Mouse (Mus musculus): ENCODE measurements around the gene Rita1. TPM values are rescaled to one million over a fixed set of nuclear protein-coding genes. Genes with fewer than 3 reads are reported as not detected.

The Rita1 gene
- polyA plus RNA-seq, 1 experiment from 2014 or later: 6.1 TPM

DNA sequence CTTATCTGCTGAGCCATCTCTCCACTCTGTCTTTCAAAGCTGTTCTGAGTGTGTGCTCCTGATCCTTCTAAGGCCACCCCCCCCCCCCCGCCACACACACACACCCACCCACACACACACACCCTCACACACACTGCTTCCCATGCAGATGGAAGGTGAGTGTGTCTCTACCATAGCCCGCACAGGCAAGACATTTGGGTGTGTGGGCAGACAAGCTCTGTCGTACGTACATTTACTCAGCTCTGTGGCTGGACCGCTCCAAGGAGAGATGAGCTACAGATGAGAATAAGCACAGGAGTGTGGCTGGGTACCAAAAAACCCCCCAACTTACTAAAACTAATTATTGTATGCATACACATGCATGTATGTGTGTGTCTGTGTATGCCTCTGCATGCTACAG lies 61.7 kb downstream of the Rita1 start:
- Histone ChIP-seq H3K9me3 (ENCODE audit: control insufficient read depth) (no peaks in the 10 kb centered on the region), H3K9ac (ENCODE audit: low read depth, low read length) (no peak overlapping the region), H3K4me3 (ENCODE audit: low read depth, low read length) (no peak overlapping the region), H3K4me2 (replicated peaks; ENCODE audit: low read depth) (no peak overlapping the region), H3K36me3 (ENCODE audit: control insufficient read depth, insufficient read depth) (peaks cover 76% of the 10 kb centered on the region), H3K4me1 (replicated peaks; ENCODE audit: control insufficient read depth, insufficient read depth, low read length) (no peaks in the 10 kb centered on the region), H3K27me3 (replicated peaks; ENCODE audit: control insufficient read depth, insufficient read depth, low read length) (no peaks in the 10 kb centered on the region), H3K27ac (ENCODE audit: low read depth, low read length) (peak overlapping the region; percentile 28)
- WGBS: 96% methylated on average over 5 of the region's 5 CpGs
- no peak for TF ChIP-seq CTCF (IDR thresholded peaks at IDR 0.05; ENCODE audit: low read depth)
- ATAC-seq: no peak

- Histone ChIP-seq H3K36me3 (ENCODE audit: control insufficient read depth, insufficient read depth) (peaks cover 72% of the 10 kb centered on the region), H3K4me1 (replicated peaks; ENCODE audit: control insufficient read depth, insufficient read depth, low read length) (no peaks in the 10 kb centered on the region), H3K27ac (ENCODE audit: low read depth, low read length) (peak overlapping the region; percentile 83), H3K9me3 (ENCODE audit: control insufficient read depth) (no peaks in the 10 kb centered on the region), H3K9ac (ENCODE audit: low read depth, low read length) (peak overlapping the region; percentile 34; the same call in 1 of the 2 replicates), H3K27me3 (replicated peaks; ENCODE audit: control insufficient read depth, insufficient read depth, low read length) (no peaks in the 10 kb centered on the region), H3K4me3 (ENCODE audit: low read depth, low read length) (no peak overlapping the region), H3K4me2 (replicated peaks; ENCODE audit: low read depth) (peak overlapping the region; percentile 48)
- TF ChIP-seq CTCF (IDR thresholded peaks at IDR 0.05; ENCODE audit: low read depth): no peak
- peak; percentile 82 for ATAC-seq
- WGBS: 48% methylated on average over 5 of the region's 5 CpGs
Observed at GRCm38 (mm10) chr5:120550137-120550536, 62.3 kb downstream of the Rita1 start.

GRCm38 (mm10) chr5:120548236-120548850 lies 64.0 kb downstream of the Rita1 start:
- Histone ChIP-seq H3K27ac (ENCODE audit: low read depth, low read length) (peak overlapping the region; percentile 41; the same call in 1 of the 2 replicates), H3K9me3 (ENCODE audit: control insufficient read depth) (no peaks in the 10 kb centered on the region), H3K4me1 (replicated peaks; ENCODE audit: control insufficient read depth, insufficient read depth, low read length) (no peaks in the 10 kb centered on the region), H3K9ac (ENCODE audit: low read depth, low read length) (no peak overlapping the region), H3K36me3 (ENCODE audit: control insufficient read depth, insufficient read depth) (peaks cover 66% of the 10 kb centered on the region), H3K27me3 (replicated peaks; ENCODE audit: control insufficient read depth, insufficient read depth, low read length) (no peaks in the 10 kb centered on the region), H3K4me2 (replicated peaks; ENCODE audit: low read depth) (no peak overlapping the region), H3K4me3 (ENCODE audit: low read depth, low read length) (no peak overlapping the region)
- WGBS: 60% methylated on average over 11 of the region's 11 CpGs
- ATAC-seq: peak; percentile 66
- no peak for TF ChIP-seq CTCF (IDR thresholded peaks at IDR 0.05; ENCODE audit: low read depth)

Other genes with a start within 250 kb of the Rita1 start
- 0.04 TPM in 1 of 2 replicates, not detected in the other for gene Lhx5, start 180.9 kb downstream of the Rita1 start, polyA plus RNA-seq (2015; fragmentation: Nextera tagmentation; extraction: Ambion mirVana)
- 21.2 and 21.5 TPM in 2 replicates for gene Sdsl, start 139.8 kb downstream of the Rita1 start, polyA plus RNA-seq (2015; fragmentation: Nextera tagmentation; extraction: Ambion mirVana)
- gene Sds, start 136.1 kb downstream of the Rita1 start, polyA plus RNA-seq (2015; fragmentation: Nextera tagmentation; extraction: Ambion mirVana): not detected in 2 replicates
- 63.6 and 67.2 TPM in 2 replicates for gene Plbd2, start 109.0 kb downstream of the Rita1 start, polyA plus RNA-seq (2015; fragmentation: Nextera tagmentation; extraction: Ambion mirVana)
- 4.1 and 4.4 TPM in 2 replicates for gene Slc8b1, start 101.4 kb downstream of the Rita1 start, polyA plus RNA-seq (2015; fragmentation: Nextera tagmentation; extraction: Ambion mirVana)
- 31.5 and 35.6 TPM in 2 replicates for gene Tpcn1, start 23.9 kb downstream of the Rita1 start, polyA plus RNA-seq (2015; fragmentation: Nextera tagmentation; extraction: Ambion mirVana)
- 0.30 and 0.47 TPM in 2 replicates for gene Iqcd, start 23.6 kb downstream of the Rita1 start, polyA plus RNA-seq (2015; fragmentation: Nextera tagmentation; extraction: Ambion mirVana)
- 19.9 and 20.9 TPM in 2 replicates for gene Ddx54, start 150 bp upstream of the Rita1 start, polyA plus RNA-seq (2015; fragmentation: Nextera tagmentation; extraction: Ambion mirVana)
- gene Cfap73, start 21.6 kb upstream of the Rita1 start, polyA plus RNA-seq (2015; fragmentation: Nextera tagmentation; extraction: Ambion mirVana): not detected in 2 replicates
- 3.0 and 5.1 TPM in 2 replicates for gene Rasal1, start 36.2 kb upstream of the Rita1 start, polyA plus RNA-seq (2015; fragmentation: Nextera tagmentation; extraction: Ambion mirVana)
- 2.3 and 2.5 TPM in 2 replicates for gene Dtx1, start 99.3 kb upstream of the Rita1 start, polyA plus RNA-seq (2015; fragmentation: Nextera tagmentation; extraction: Ambion mirVana)
- gene Oas2, start 137.3 kb upstream of the Rita1 start, polyA plus RNA-seq (2015; fragmentation: Nextera tagmentation; extraction: Ambion mirVana): 0.23 and 0.41 TPM in 2 replicates
- gene Oas3, start 165.1 kb upstream of the Rita1 start, polyA plus RNA-seq (2015; fragmentation: Nextera tagmentation; extraction: Ambion mirVana): 0.66 and 0.78 TPM in 2 replicates
- gene Oas1e, start 182.9 kb upstream of the Rita1 start, polyA plus RNA-seq (2015; fragmentation: Nextera tagmentation; extraction: Ambion mirVana): 0.10 TPM in 1 of 2 replicates, not detected in the other
- 1.0 and 1.2 TPM in 2 replicates for gene Oas1c, start 199.9 kb upstream of the Rita1 start, polyA plus RNA-seq (2015; fragmentation: Nextera tagmentation; extraction: Ambion mirVana)
- gene Oas1f, start 234.8 kb upstream of the Rita1 start, polyA plus RNA-seq (2015; fragmentation: Nextera tagmentation; extraction: Ambion mirVana): not detected in 2 replicates
- gene Oas1h, start 248.8 kb upstream of the Rita1 start, polyA plus RNA-seq (2015; fragmentation: Nextera tagmentation; extraction: Ambion mirVana): not detected in 2 replicates